8 mouse cellular contexts compared by ENCODE assay signal in genomic region chr9:70679132-70680091, GRCm38 (mm10). TPM values are rescaled to one million over a fixed set of nuclear protein-coding genes. Genes with fewer than 3 reads are reported as not detected.
A peak's percentile ranks its signal among the peaks of the same experiment; 100 is the strongest.
DNase-seq lines count a peak whose midpoint lies in the region; ATAC-seq and TF ChIP-seq lines count a peak whose summit lies in the region.

No protein-coding gene starts in this region.

- H3K4me1 ChIP-seq in intestine, embryonic 14.5 days (replicated peaks; ENCODE audit: control insufficient read depth, insufficient read depth, low read length) = peaks cover 13% of the 10 kb centered on the region
- peaks cover 17% of the 10 kb centered on the region for H3K4me1 ChIP-seq in limb, embryonic 13.5 days
- H3K4me1 ChIP-seq in midbrain, embryonic 12.5 days = peaks cover 16% of the 10 kb centered on the region
- H3K4me1 ChIP-seq in spleen, adult 2 months (ENCODE audit: control insufficient read depth, insufficient read depth, insufficient read length) = 0 out of 2 replicates have a peak, but pooled peaks cover 2% of the 10 kb centered on the region

- peak overlapping the region; percentile 95 for H3K27ac ChIP-seq in intestine, embryonic 14.5 days (ENCODE audit: low read depth)
- peak overlapping the region; percentile 96 for H3K27ac ChIP-seq in limb, embryonic 13.5 days
- H3K27ac ChIP-seq in midbrain, embryonic 12.5 days (replicated peaks) = peak overlapping the region; percentile 98
- H3K27ac ChIP-seq in spleen, adult 2 months (ENCODE audit: insufficient read depth, low read length) = peak overlapping the region; percentile 95

- no peak for TF ChIP-seq POLR2A in spleen, adult 2 months (IDR thresholded peaks at IDR 0.05; ENCODE audit: low read depth, low read length)

- H3K9me3 ChIP-seq in intestine, embryonic 14.5 days (ENCODE audit: control insufficient read depth, low read length) = no peaks in the 10 kb centered on the region
- H3K9me3 ChIP-seq in limb, embryonic 13.5 days = 0 out of 2 replicates have a peak, but pooled peaks cover 2% of the 10 kb centered on the region
- no peaks in the 10 kb centered on the region for H3K9me3 ChIP-seq in midbrain, embryonic 12.5 days

- no peak for TF ChIP-seq CTCF in spleen, adult 2 months (IDR thresholded peaks at IDR 0.05; ENCODE audit: extremely low read depth, insufficient read depth, insufficient read length, insufficient replicate concordance)

- under 1% methylated on average over 78 of the region's 103 CpGs for WGBS in intestine, embryonic 14.5 days
- under 1% methylated on average over 91 of the region's 103 CpGs for WGBS in limb, embryonic 13.5 days
- under 1% methylated on average over 77 of the region's 103 CpGs for WGBS in midbrain, embryonic 12.5 days
- under 1% methylated on average over 95 of the region's 103 CpGs for WGBS in spleen, adult 2 months

- DNase-seq in right cerebral cortex, adult 18-20 months = peak; percentile 32
- no peak for DNase-seq in right cerebral cortex, postnatal 25 days
- peak; percentile 66 for DNase-seq in embryo, embryonic 10 days (ENCODE audit: low spot score)
- DNase-seq in gastrocnemius, adult 8-10 months (ENCODE audit: low spot score in 2 of 2) = peak; percentile 3 to 36
- DNase-seq in intestine, embryonic 14.5 days (ENCODE audit: low spot score) = peak; percentile 87
- peak in 1 of 2 experiments; percentile 46 for DNase-seq in spleen, adult 2 months (ENCODE audit: low read depth in 1 of 2, low spot score in 2 of 2)

- peak overlapping the region; percentile 90 for H3K4me2 ChIP-seq in intestine, embryonic 14.5 days (ENCODE audit: low read length)
- peak overlapping the region; percentile 80 for H3K4me2 ChIP-seq in limb, embryonic 13.5 days (replicated peaks)
- peak overlapping the region; percentile 89 for H3K4me2 ChIP-seq in midbrain, embryonic 12.5 days (replicated peaks)

- ATAC-seq in intestine, embryonic 14.5 days (replicated peaks; ENCODE audit: low FRiP score, low TSS enrichment, low read depth) = peak; percentile 76
- ATAC-seq in limb, embryonic 13.5 days (ENCODE audit: low FRiP score, low read depth) = peak; percentile 53; the same call in 1 of the 2 replicates
- ATAC-seq in midbrain, embryonic 12.5 days (ENCODE audit: low FRiP score, low read depth) = peak; percentile 72; the same call in 1 of the 2 replicates

- H3K36me3 ChIP-seq in intestine, embryonic 14.5 days (ENCODE audit: control insufficient read depth, insufficient read depth, low read length) = no peaks in the 10 kb centered on the region
- H3K36me3 ChIP-seq in limb, embryonic 13.5 days = no peaks in the 10 kb centered on the region
- H3K36me3 ChIP-seq in midbrain, embryonic 12.5 days = no peaks in the 10 kb centered on the region
- no peaks in the 10 kb centered on the region for H3K36me3 ChIP-seq in spleen, adult 2 months (ENCODE audit: control insufficient read depth, insufficient read depth, low read length)

- H3K4me3 ChIP-seq in intestine, embryonic 14.5 days (ENCODE audit: low read depth, low read length) = peak overlapping the region; percentile 86
- peak overlapping the region; percentile 96 for H3K4me3 ChIP-seq in limb, embryonic 13.5 days
- H3K4me3 ChIP-seq in midbrain, embryonic 12.5 days = peak overlapping the region; percentile 98
- H3K4me3 ChIP-seq in spleen, adult 2 months (ENCODE audit: extremely low read depth, insufficient read depth, insufficient read length) = peak overlapping the region; percentile 88

- no peaks in the 10 kb centered on the region for H3K27me3 ChIP-seq in intestine, embryonic 14.5 days (replicated peaks; ENCODE audit: control insufficient read depth, insufficient read depth, low read length)
- H3K27me3 ChIP-seq in limb, embryonic 13.5 days = no peaks in the 10 kb centered on the region
- H3K27me3 ChIP-seq in midbrain, embryonic 12.5 days = no peaks in the 10 kb centered on the region
- no peaks in the 10 kb centered on the region for H3K27me3 ChIP-seq in spleen, adult 2 months (ENCODE audit: control insufficient read depth, insufficient read depth, low read length)

- H3K9ac ChIP-seq in intestine, embryonic 14.5 days (ENCODE audit: low read length) = peak overlapping the region; percentile 91
- H3K9ac ChIP-seq in limb, embryonic 13.5 days = peak overlapping the region; percentile 97
- H3K9ac ChIP-seq in midbrain, embryonic 12.5 days (replicated peaks) = peak overlapping the region; percentile 96

RNA-seq across cellular contexts. Expression of gene Adam10, which starts 0.6 kb away (rescaled TPM):
- total RNA-seq in gastrocnemius, adult 8-10 months (2022) = 10 to 100 TPM; 13.1 to 17.4 (median 16.1) TPM
- 63.7 and 68.2 TPM in 2 replicates for polyA plus RNA-seq in intestine, embryonic 14.5 days (2014; fragmentation: Nextera tagmentation; extraction: Ambion mirVana)
- 60.6 and 64.6 TPM in 2 replicates for polyA plus RNA-seq in limb, embryonic 13.5 days (2015; fragmentation: Nextera tagmentation; extraction: Ambion mirVana)
- polyA plus RNA-seq in midbrain, embryonic 12.5 days (2016; fragmentation: Nextera tagmentation; extraction: Ambion mirVana) = 82.6 and 88.4 TPM in 2 replicates
- polyA plus RNA-seq in spleen, adult 2 months (2012; rRNA removed) = 27.9 and 29.5 TPM in 2 replicates

RNA-seq across cellular contexts. Expression of gene Mindy2, which starts 22.4 kb away (rescaled TPM):
- total RNA-seq in gastrocnemius, adult 8-10 months (2022) = 10 to 100 TPM; 13.2 to 17.6 (median 13.6) TPM
- 8.5 and 11.0 TPM in 2 replicates for polyA plus RNA-seq in intestine, embryonic 14.5 days (2014; fragmentation: Nextera tagmentation; extraction: Ambion mirVana)
- polyA plus RNA-seq in limb, embryonic 13.5 days (2015; fragmentation: Nextera tagmentation; extraction: Ambion mirVana) = 7.7 TPM in 2 replicates
- polyA plus RNA-seq in midbrain, embryonic 12.5 days (2016; fragmentation: Nextera tagmentation; extraction: Ambion mirVana) = 19.4 and 20.8 TPM in 2 replicates
- 8.5 and 22.1 TPM in 2 replicates for polyA plus RNA-seq in spleen, adult 2 months (2012; rRNA removed)

RNA-seq across cellular contexts. Expression of gene Gm10642, which starts 23.4 kb away (rescaled TPM):
- under 1 TPM in 3 of 4 experiments, not detected in 1; 0.15 to 0.19 (median 0.18) TPM for total RNA-seq in gastrocnemius, adult 8-10 months (2022)
- polyA plus RNA-seq in intestine, embryonic 14.5 days (2014; fragmentation: Nextera tagmentation; extraction: Ambion mirVana) = 0.13 and 0.50 TPM in 2 replicates
- polyA plus RNA-seq in limb, embryonic 13.5 days (2015; fragmentation: Nextera tagmentation; extraction: Ambion mirVana) = 0.18 and 0.24 TPM in 2 replicates
- polyA plus RNA-seq in midbrain, embryonic 12.5 days (2016; fragmentation: Nextera tagmentation; extraction: Ambion mirVana) = 0.32 and 1.0 TPM in 2 replicates
- polyA plus RNA-seq in spleen, adult 2 months (2012; rRNA removed) = 1.5 and 4.2 TPM in 2 replicates
